In genomic region chr14:118878346-118878910, GRCm38 (mm10) we compare ENCODE assay signal across 17 mouse cellular contexts.
"Had no signal": no experiment of that assay in that cellular context is flagged by ENCODE, and none has a peak within 500 bp of the region (broad histone marks: within the 10 kb centered on the region; RNA-seq: fewer than 3 reads in every experiment).

No protein-coding gene starts in this region.

- H3K4me3 ChIP-seq: lung, embryonic 15.5 days; megakaryocyte, embryonic 14.5 days; midbrain, embryonic 13.5 days; midbrain, embryonic 15.5 days; neural tube, embryonic 12.5 days had no signal

- H3K9me3 ChIP-seq: lung, embryonic 15.5 days; midbrain, embryonic 13.5 days; midbrain, embryonic 15.5 days; neural tube, embryonic 12.5 days had no signal

- DNase-seq: lung, adult 2 months; lung, postnatal 14 days; lung, postnatal 36 days; retina, postnatal 1 day; right cerebral cortex, adult 18-20 months; right cerebral cortex, postnatal 25 days; right cerebral cortex, postnatal 4 days; spleen, adult 18-20 months; thymus, adult 2 months; thymus, postnatal 25 days; thymus, postnatal 4 days had no signal

- H3K4me1 ChIP-seq: lung, embryonic 15.5 days; midbrain, embryonic 13.5 days; midbrain, embryonic 15.5 days; neural tube, embryonic 12.5 days had no signal

- H3K27ac ChIP-seq: lung, embryonic 15.5 days; macrophage; midbrain, embryonic 13.5 days; midbrain, embryonic 15.5 days; neural tube, embryonic 12.5 days had no signal

- H3K27me3 ChIP-seq: lung, embryonic 15.5 days; midbrain, embryonic 13.5 days; midbrain, embryonic 15.5 days; neural tube, embryonic 12.5 days had no signal
